Mouse (Mus musculus): ENCODE measurements around the gene Xbp1. TPM values are rescaled to one million over a fixed set of nuclear protein-coding genes. Genes with fewer than 3 reads are reported as not detected.
A peak's percentile ranks its signal among the peaks of the same experiment; 100 is the strongest.

Gene Xbp1
- polyA plus RNA-seq, 1 experiment from 2014 or later, result 109 TPM

- Histone ChIP-seq H3K36me3 (replicated peaks) (no peaks in the 10 kb centered on the region), H3K4me2 (peak overlapping the region; percentile 23), H3K9ac (no peak overlapping the region), H3K27me3 (no peaks in the 10 kb centered on the region), H3K27ac (replicated peaks) (peak overlapping the region; percentile 63), H3K4me1 (replicated peaks) (peaks cover 43% of the 10 kb centered on the region), H3K9me3 (replicated peaks) (no peaks in the 10 kb centered on the region), H3K4me3 (replicated peaks) (no peak overlapping the region)
- ATAC-seq (ENCODE audit: insufficient read depth), result peak; percentile 59
- WGBS (ENCODE audit: insufficient replicate concordance), result 29% methylated on average over 6 of the region's 6 CpGs
Observed at GRCm38 (mm10) chr11:5575046-5575445, 54.6 kb downstream of the Xbp1 start.

Other genes starting within 250 kb of the Xbp1 start
- 2.8 and 3.0 TPM in 2 replicates for gene Znrf3, start 75.8 kb upstream of the Xbp1 start, polyA plus RNA-seq (2015; fragmentation: Nextera tagmentation; extraction: Ambion mirVana)
- gene Ccdc117, start 21.5 kb downstream of the Xbp1 start, polyA plus RNA-seq (2015; fragmentation: Nextera tagmentation; extraction: Ambion mirVana), result 8.1 and 8.8 TPM in 2 replicates
- gene Ankrd36, start 49.0 kb downstream of the Xbp1 start, polyA plus RNA-seq (2015; fragmentation: Nextera tagmentation; extraction: Ambion mirVana), result 1.0 and 1.2 TPM in 2 replicates
- 88.8 and 90.8 TPM in 2 replicates for gene Mrps24, start 195.0 kb downstream of the Xbp1 start, polyA plus RNA-seq (2015; fragmentation: Nextera tagmentation; extraction: Ambion mirVana)
- 8.4 and 8.7 TPM in 2 replicates for gene Urgcp, start 241.7 kb downstream of the Xbp1 start, polyA plus RNA-seq (2015; fragmentation: Nextera tagmentation; extraction: Ambion mirVana)

Measured in liver, embryonic 15.5 days (tissue).